Mouse (Mus musculus) limb, embryonic 11.5 days (tissue): ENCODE data around the gene Manba. TPM values are rescaled to one million over a fixed set of nuclear protein-coding genes. Genes with fewer than 3 reads are reported as not detected.

Source experiments
- ATAC-seq: fragments of 200-750 bp; cut with Nextera tagmentation; 2 replicates; pipeline ENCODE4 v1.8.0; 2017; ENCODE audit warnings: low read depth; ENCODE audit not compliant: insufficient number of reproducible peaks, low FRiP score, low TSS enrichment
- DNase-seq: peaks from one replicate; pipeline ENCODE4 v3.0.0-alpha.2; 2015; ENCODE audit warnings: low spot score
- H3K27ac ChIP-seq: fragments of 300-500 bp; sonication (generic); replicated peaks from 2 replicates; pipeline ENCODE4 v1.5.1; 2014; ENCODE audit warnings: low read depth, mild to moderate bottlenecking, low read length
- H3K27me3 ChIP-seq: fragments of 300-500 bp; sonication (generic); 2 replicates; pipeline ENCODE4 v1.6.1; 2014; ENCODE audit warnings: mild to moderate bottlenecking, low read length, mixed read lengths; ENCODE audit not compliant: control insufficient read depth, insufficient read depth
- H3K36me3 ChIP-seq: fragments of 300-500 bp; sonication (generic); 2 replicates; pipeline ENCODE4 v1.6.1; 2014; ENCODE audit warnings: mild to moderate bottlenecking, low read length, moderate library complexity, mixed read lengths; ENCODE audit not compliant: control insufficient read depth, insufficient read depth
- H3K4me1 ChIP-seq: fragments of 300-500 bp; sonication (generic); 2 replicates; pipeline ENCODE4 v1.6.1; 2014; ENCODE audit warnings: low read length, mixed read lengths; ENCODE audit not compliant: control insufficient read depth, insufficient read depth
- H3K4me2 ChIP-seq: fragments of 300-500 bp; sonication (generic); 2 replicates; pipeline ENCODE4 v1.6.1; 2014; ENCODE audit warnings: low read depth, mild to moderate bottlenecking, moderate library complexity; ENCODE audit not compliant: severe bottlenecking
- H3K4me3 ChIP-seq: fragments of 300-500 bp; sonication (generic); 2 replicates; pipeline ENCODE4 v1.5.1; 2014; ENCODE audit warnings: low read depth, low read length
- H3K9ac ChIP-seq: fragments of 300-500 bp; sonication (generic); 2 replicates; pipeline ENCODE4 v1.6.1; 2014; ENCODE audit warnings: mild to moderate bottlenecking, low read length
- H3K9me3 ChIP-seq: fragments of 300-500 bp; sonication (generic); 2 replicates; pipeline ENCODE4 v1.6.1; 2016; ENCODE audit warnings: low read length; ENCODE audit not compliant: control insufficient read depth
- WGBS: fragments of 180-500 bp; shearing (Covaris S2); extraction: QIAGEN DNeasy Blood & Tissue Kit; methylation state at CpG from one replicate; pipeline ENCODE4 v1.1.7; 2014; 5-methylcytosine and 5-hydroxymethylcytosine counted together
- polyA plus RNA-seq: library from polyadenylated mRNA; unstranded; fragments of >200 nt; fragmentation: Nextera tagmentation; extraction: Ambion mirVana; gene quantifications from 2 replicates; pipeline ENCODE4 v1.2.1, GENCODE M21; 2014

The Manba gene
- polyA plus RNA-seq, 1 experiment from 2014 or later, result 4.1 TPM

- 82% methylated on average over 3 of the region's 3 CpGs for WGBS
- H3K9ac ChIP-seq, result no peak overlapping the region
- H3K36me3 ChIP-seq, result peaks cover 6% of the 10 kb centered on the region; the same call in 1 of the 2 replicates
- no peak for ATAC-seq
- H3K27ac ChIP-seq, result no peak overlapping the region
- H3K4me1 ChIP-seq, result no peaks in the 10 kb centered on the region
- no peaks in the 10 kb centered on the region for H3K27me3 ChIP-seq
- no peak for DNase-seq
- no peak overlapping the region for H3K4me2 ChIP-seq
- no peaks in the 10 kb centered on the region for H3K9me3 ChIP-seq
- H3K4me3 ChIP-seq, result no peak overlapping the region
These were observed 112.9 kb downstream of the Manba start for GRCm38 (mm10) chr3:135598355-135598754.

- Histone ChIP-seq H3K4me2 (no peak overlapping the region), H3K27ac (no peak overlapping the region), H3K4me1 (no peaks in the 10 kb centered on the region), H3K27me3 (no peaks in the 10 kb centered on the region), H3K4me3 (no peak overlapping the region), H3K36me3 (peaks cover 6% of the 10 kb centered on the region; the same call in 1 of the 2 replicates), H3K9ac (no peak overlapping the region), H3K9me3 (no peaks in the 10 kb centered on the region)
- WGBS, result 91% methylated on average over 10 of the region's 10 CpGs
- ATAC-seq (no peak), DNase-seq (no peak)
These were observed 117.3 kb downstream of the Manba start for GRCm38 (mm10) chr3:135602731-135603130.

- Histone ChIP-seq H3K9ac (no peak overlapping the region), H3K27me3 (no peaks in the 10 kb centered on the region), H3K9me3 (no peaks in the 10 kb centered on the region), H3K4me1 (no peaks in the 10 kb centered on the region), H3K4me3 (no peak overlapping the region), H3K27ac (no peak overlapping the region), H3K4me2 (no peak overlapping the region), H3K36me3 (peaks cover 6% of the 10 kb centered on the region; the same call in 1 of the 2 replicates)
- DNase-seq (no peak), ATAC-seq (no peak)
- WGBS, result 88% methylated on average over 10 of the region's 10 CpGs
These were observed 119.4 kb downstream of the Manba start for GRCm38 (mm10) chr3:135604626-135605417.

GRCm38 (mm10) chr3:135605474-135605873, 120.1 kb downstream of the Manba start:
- Histone ChIP-seq H3K4me1 (no peaks in the 10 kb centered on the region), H3K4me3 (no peak overlapping the region), H3K27me3 (no peaks in the 10 kb centered on the region), H3K4me2 (no peak overlapping the region), H3K9me3 (no peaks in the 10 kb centered on the region), H3K9ac (no peak overlapping the region), H3K36me3 (peaks cover 6% of the 10 kb centered on the region; the same call in 1 of the 2 replicates), H3K27ac (no peak overlapping the region)
- 89% methylated on average over 4 of the region's 4 CpGs for WGBS
- ATAC-seq (no peak), DNase-seq (no peak)

- Histone ChIP-seq H3K4me1 (no peaks in the 10 kb centered on the region), H3K36me3 (peaks cover 6% of the 10 kb centered on the region; the same call in 1 of the 2 replicates), H3K9ac (no peak overlapping the region), H3K4me2 (no peak overlapping the region), H3K9me3 (no peaks in the 10 kb centered on the region), H3K4me3 (no peak overlapping the region), H3K27me3 (no peaks in the 10 kb centered on the region), H3K27ac (no peak overlapping the region)
- no peak for ATAC-seq
- WGBS, result 94% methylated on average over 8 of the region's 8 CpGs
- DNase-seq, result no peak
These were observed 121.2 kb downstream of the Manba start for GRCm38 (mm10) chr3:135606592-135606991.

GRCm38 (mm10) chr3:135607021-135607420, 121.6 kb downstream of the Manba start:
- peaks cover 3% of the 10 kb centered on the region; the same call in 1 of the 2 replicates for H3K36me3 ChIP-seq

GRCm38 (mm10) chr3:135607660-135608473, 122.5 kb downstream of the Manba start:
- WGBS, result 93% methylated on average over 24 of the region's 24 CpGs
- Histone ChIP-seq H3K4me1 (no peaks in the 10 kb centered on the region), H3K27me3 (no peaks in the 10 kb centered on the region), H3K4me2 (no peak overlapping the region), H3K27ac (no peak overlapping the region), H3K36me3 (peaks cover 3% of the 10 kb centered on the region; the same call in 1 of the 2 replicates), H3K9ac (no peak overlapping the region), H3K4me3 (no peak overlapping the region), H3K9me3 (no peaks in the 10 kb centered on the region)
- ATAC-seq, result no peak
- no peak for DNase-seq

More at GRCm38 (mm10) chr3:135607021-135607420, 121.6 kb downstream of the Manba start:
- no peaks in the 10 kb centered on the region for H3K9me3 ChIP-seq
- H3K4me1 ChIP-seq, result no peaks in the 10 kb centered on the region
- no peak for ATAC-seq
- no peak overlapping the region for H3K9ac ChIP-seq
- H3K27ac ChIP-seq, result no peak overlapping the region
- no peak for DNase-seq
- no peak overlapping the region for H3K4me2 ChIP-seq
- no peaks in the 10 kb centered on the region for H3K27me3 ChIP-seq
- no peak overlapping the region for H3K4me3 ChIP-seq
- WGBS, result 91% methylated on average over 9 of the region's 9 CpGs

GRCm38 (mm10) chr3:135610221-135610620, 124.8 kb downstream of the Manba start:
- no peak overlapping the region for H3K9ac ChIP-seq
- H3K9me3 ChIP-seq, result no peaks in the 10 kb centered on the region
- WGBS, result 85% methylated on average over 3 of the region's 3 CpGs
- no peaks in the 10 kb centered on the region for H3K27me3 ChIP-seq
- no peak overlapping the region for H3K4me2 ChIP-seq
- DNase-seq, result no peak
- H3K36me3 ChIP-seq, result no peaks in the 10 kb centered on the region
- H3K4me3 ChIP-seq, result no peak overlapping the region
- H3K27ac ChIP-seq, result no peak overlapping the region
- no peaks in the 10 kb centered on the region for H3K4me1 ChIP-seq
- ATAC-seq, result no peak
